Mouse (Mus musculus) limb, embryonic 15.5 days (tissue): ENCODE results near the gene Bbip1. TPM values are rescaled to one million over a fixed set of nuclear protein-coding genes. Genes with fewer than 3 reads are reported as not detected.

ENCODE experiments used
- ATAC-seq: fragments of 200-750 bp; cut with Nextera tagmentation; 2 replicates; pipeline ENCODE4 v1.8.0; 2017; ENCODE audit warnings: low read depth, moderate TSS enrichment; ENCODE audit not compliant: insufficient number of reproducible peaks, low FRiP score, low TSS enrichment
- H3K27ac ChIP-seq: fragments of 300-500 bp; sonication (generic); 2 replicates; pipeline ENCODE4 v1.5.1; 2015; ENCODE audit warnings: moderate library complexity, mild to moderate bottlenecking, inconsistent platforms
- H3K27me3 ChIP-seq: fragments of 300-500 bp; sonication (generic); 2 replicates; pipeline ENCODE4 v1.6.1; 2015; ENCODE audit warnings: inconsistent platforms
- H3K36me3 ChIP-seq: fragments of 300-500 bp; sonication (generic); 2 replicates; pipeline ENCODE4 v1.6.1; 2015; ENCODE audit warnings: inconsistent platforms
- H3K4me1 ChIP-seq: fragments of 300-500 bp; sonication (generic); 2 replicates; pipeline ENCODE4 v1.6.1; 2015; ENCODE audit warnings: inconsistent platforms
- H3K4me2 ChIP-seq: fragments of 300-500 bp; sonication (generic); 2 replicates; pipeline ENCODE4 v1.6.1; 2015; ENCODE audit warnings: mild to moderate bottlenecking, inconsistent platforms
- H3K4me3 ChIP-seq: fragments of 300-500 bp; sonication (generic); 2 replicates; pipeline ENCODE4 v1.5.1; 2015; ENCODE audit warnings: mild to moderate bottlenecking, inconsistent platforms
- H3K9ac ChIP-seq: fragments of 300-500 bp; sonication (generic); 2 replicates; pipeline ENCODE4 v1.6.1; 2015; ENCODE audit warnings: inconsistent platforms
- H3K9me3 ChIP-seq: fragments of 300-500 bp; sonication (generic); 2 replicates; pipeline ENCODE4 v1.6.1; 2016; ENCODE audit warnings: inconsistent platforms
- WGBS: fragments of 180-500 bp; shearing (Covaris S2); methylation state at CpG from one replicate; pipeline ENCODE4 v1.1.7; 2015; 5-methylcytosine and 5-hydroxymethylcytosine counted together
- polyA plus RNA-seq: library from polyadenylated mRNA; unstranded; fragments of >200 nt; fragmentation: Nextera tagmentation; extraction: Ambion mirVana; gene quantifications from 2 replicates; pipeline ENCODE4 v1.2.1, GENCODE M21; 2015

Gene Bbip1
- polyA plus RNA-seq, 1 experiment from 2014 or later = 59.5 TPM

DNA sequence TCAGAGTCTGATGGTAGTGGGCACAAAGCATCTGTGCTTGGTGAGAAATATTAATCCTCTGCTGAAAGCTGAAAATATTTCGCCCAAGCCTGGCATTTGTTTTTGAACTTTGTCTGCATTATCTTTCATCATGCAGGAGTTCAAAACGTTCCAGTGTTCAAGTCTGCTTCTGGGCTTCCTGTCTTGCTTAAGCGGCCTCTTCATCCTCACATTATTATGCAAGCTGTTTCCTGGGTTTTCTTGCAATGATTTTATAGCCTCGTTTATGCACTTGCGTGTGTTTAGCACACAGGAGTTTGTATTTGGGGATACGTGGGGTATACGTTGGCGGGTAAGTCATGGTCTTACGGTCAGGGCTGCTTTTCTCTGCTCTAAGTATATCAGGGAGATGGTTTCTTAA, 56.1 kb downstream of the Bbip1 start:
- no peaks in the 10 kb centered on the region for H3K36me3 ChIP-seq
- ATAC-seq = no peak
- no peaks in the 10 kb centered on the region for H3K9me3 ChIP-seq
- H3K27me3 ChIP-seq = no peaks in the 10 kb centered on the region
- peaks cover 29% of the 10 kb centered on the region for H3K4me1 ChIP-seq
- no peak overlapping the region for H3K9ac ChIP-seq
- no peak overlapping the region for H3K4me3 ChIP-seq
- H3K4me2 ChIP-seq = no peak overlapping the region
- H3K27ac ChIP-seq = no peak overlapping the region
- 58% methylated on average over 9 of the region's 9 CpGs for WGBS

DNA sequence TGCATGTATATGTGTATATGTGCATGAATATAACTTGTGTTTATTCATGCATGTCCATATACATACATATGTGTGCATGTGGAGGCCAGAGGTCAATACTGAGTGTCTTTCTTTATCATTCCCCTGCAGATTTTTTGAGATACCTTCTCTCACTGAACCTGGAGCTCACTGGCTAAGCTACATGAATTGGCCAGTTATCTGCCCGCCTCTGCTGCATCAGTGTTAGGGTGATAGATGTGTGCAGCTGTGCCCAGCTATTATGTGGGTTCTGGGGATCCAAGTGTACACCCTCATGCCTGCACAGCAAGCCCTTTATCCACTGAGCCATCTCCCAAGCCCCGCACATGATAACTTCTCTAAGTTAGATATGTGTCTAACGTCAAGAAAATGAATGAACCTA, 56.6 kb downstream of the Bbip1 start:
- Histone ChIP-seq H3K4me2 (no peak overlapping the region), H3K4me1 (peaks cover 24% of the 10 kb centered on the region), H3K36me3 (no peaks in the 10 kb centered on the region), H3K27me3 (no peaks in the 10 kb centered on the region), H3K9ac (no peak overlapping the region), H3K9me3 (no peaks in the 10 kb centered on the region), H3K27ac (no peak overlapping the region), H3K4me3 (no peak overlapping the region)
- ATAC-seq = no peak
- 82% methylated on average over 3 of the region's 3 CpGs for whole genome bisulfite sequencing

GRCm38 (mm10) chr19:53886576-53887370, 57.7 kb downstream of the Bbip1 start:
- H3K4me2 ChIP-seq = no peak overlapping the region
- no peaks in the 10 kb centered on the region for H3K9me3 ChIP-seq
- H3K9ac ChIP-seq = no peak overlapping the region
- peaks cover 13% of the 10 kb centered on the region for H3K4me1 ChIP-seq
- no peak overlapping the region for H3K4me3 ChIP-seq
- H3K27me3 ChIP-seq = no peaks in the 10 kb centered on the region
- H3K27ac ChIP-seq = no peak overlapping the region
- WGBS = 89% methylated on average over 10 of the region's 10 CpGs
- no peaks in the 10 kb centered on the region for H3K36me3 ChIP-seq
- no peak for ATAC-seq

- WGBS = 74% methylated on average over 10 of the region's 10 CpGs
- Histone ChIP-seq H3K27me3 (no peaks in the 10 kb centered on the region), H3K4me2 (no peak overlapping the region), H3K9ac (no peak overlapping the region), H3K36me3 (no peaks in the 10 kb centered on the region), H3K4me1 (peaks cover under 1% of the 10 kb centered on the region), H3K4me3 (no peak overlapping the region), H3K9me3 (no peaks in the 10 kb centered on the region), H3K27ac (no peak overlapping the region)
- ATAC-seq = no peak
These were observed 59.0 kb downstream of the Bbip1 start for GRCm38 (mm10) chr19:53885450-53885849.

DNA sequence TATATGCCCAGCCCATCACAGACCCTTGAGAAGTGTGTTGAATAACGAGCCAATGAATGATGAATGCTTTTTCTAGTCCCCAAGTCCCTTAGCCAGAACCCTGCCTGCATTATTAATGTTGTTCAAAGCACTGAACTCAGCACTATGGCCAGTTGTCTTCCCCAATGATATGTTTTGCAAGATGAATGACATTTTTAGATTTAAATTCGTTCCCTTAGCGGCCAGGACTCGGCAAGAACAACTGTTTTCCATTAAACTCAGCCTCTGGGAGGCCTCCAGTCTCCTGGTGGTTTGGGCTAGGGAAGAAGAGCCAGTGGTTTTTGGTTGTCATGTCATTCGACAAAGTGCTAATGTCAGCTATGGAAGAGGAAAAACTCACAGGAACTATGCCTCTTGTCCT, 62.6 kb downstream of the Bbip1 start:
- ATAC-seq = no peak
- Histone ChIP-seq H3K9me3 (no peaks in the 10 kb centered on the region), H3K36me3 (no peaks in the 10 kb centered on the region), H3K4me1 (no peaks in the 10 kb centered on the region), H3K4me3 (no peak overlapping the region), H3K9ac (no peak overlapping the region), H3K4me2 (no peak overlapping the region), H3K27ac (no peak overlapping the region), H3K27me3 (no peaks in the 10 kb centered on the region)
- whole genome bisulfite sequencing = 42% methylated on average over 5 of the region's 5 CpGs

DNA sequence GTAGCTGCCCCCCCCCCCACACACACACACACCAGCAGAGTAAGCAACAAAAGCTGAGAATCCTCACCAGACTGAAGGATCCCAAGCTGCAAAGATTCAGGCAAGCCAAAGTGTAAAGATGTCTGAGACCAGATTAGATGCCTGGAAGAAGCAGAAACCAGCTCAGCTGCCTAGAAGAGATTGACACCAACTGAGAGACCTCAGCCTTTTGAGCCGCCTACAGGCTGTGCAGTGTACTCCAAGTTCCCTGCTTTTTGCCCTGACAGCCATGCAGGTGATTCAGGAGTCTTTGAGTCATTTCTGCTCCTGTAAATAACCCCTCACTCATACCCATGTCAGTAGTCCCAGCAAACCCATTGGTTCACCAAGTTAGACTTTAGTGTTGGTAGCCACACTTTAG, 64.0 kb downstream of the Bbip1 start:
- Histone ChIP-seq H3K4me2 (no peak overlapping the region), H3K27ac (no peak overlapping the region), H3K4me3 (no peak overlapping the region), H3K9me3 (no peaks in the 10 kb centered on the region), H3K4me1 (no peaks in the 10 kb centered on the region), H3K9ac (no peak overlapping the region), H3K36me3 (no peaks in the 10 kb centered on the region), H3K27me3 (no peaks in the 10 kb centered on the region)
- WGBS = 84% methylated on average over 1 of the region's 1 CpGs
- no peak for ATAC-seq

Other genes with a start within 250 kb of the Bbip1 start
- gene Pdcd4, start 52.4 kb downstream of the Bbip1 start, polyA plus RNA-seq = 98.4 and 108 TPM in 2 replicates
- 48.5 and 48.9 TPM in 2 replicates for gene Shoc2, start 321 bp downstream of the Bbip1 start, polyA plus RNA-seq
- gene Adra2a, start 99.5 kb upstream of the Bbip1 start, polyA plus RNA-seq = 0.48 and 0.77 TPM in 2 replicates